Mouse (Mus musculus) adrenal gland, postnatal 25 days (tissue): ENCODE measurements at regions not wholly inside any gene's neighbourhood (a gene's known extent, or its start where the extent isn't known, plus 50 kb on each side); places are given as distances from the start of the nearest gene placed in this dataset.

ENCODE experiments used
- DNase-seq: peaks from one replicate; pipeline ENCODE4 v3.0.0; 2021; ENCODE audit warnings: mixed read lengths

DNA sequence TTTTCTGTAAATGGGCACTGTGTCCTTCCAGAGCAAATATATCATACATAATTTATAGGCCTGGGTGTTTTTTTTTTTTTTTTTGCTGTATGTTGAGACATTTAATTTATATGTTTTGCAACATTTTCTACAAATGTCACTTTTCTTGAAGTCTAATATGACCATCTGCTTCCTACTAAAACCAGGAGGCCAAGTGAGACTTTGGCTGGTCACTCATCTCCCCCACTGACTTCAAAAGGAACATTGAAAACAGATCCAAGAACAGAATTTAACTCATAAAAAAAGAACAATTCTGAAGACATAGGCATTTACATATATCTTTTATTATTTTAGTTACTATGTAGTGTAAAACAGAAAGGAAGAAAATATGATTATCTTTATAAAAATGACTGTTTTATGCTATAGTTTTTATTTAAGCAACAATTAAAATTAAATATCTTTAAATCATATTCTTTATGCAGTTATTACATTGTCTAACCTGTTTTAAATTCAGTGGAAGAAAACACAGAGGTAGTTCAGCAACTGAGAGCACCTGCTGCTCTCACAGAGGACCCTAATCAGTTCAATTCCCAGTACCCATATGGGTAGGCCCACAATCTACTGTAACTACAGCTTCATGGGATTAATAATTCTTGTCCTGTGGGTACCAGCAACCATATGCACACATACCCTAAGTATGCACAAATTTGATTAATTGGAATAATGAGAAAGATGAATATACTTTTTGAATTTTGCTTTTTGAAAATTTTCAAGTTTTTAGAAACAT lies 592.5 kb downstream of the Etv1 start:
- DNase-seq, result no peak

DNA sequence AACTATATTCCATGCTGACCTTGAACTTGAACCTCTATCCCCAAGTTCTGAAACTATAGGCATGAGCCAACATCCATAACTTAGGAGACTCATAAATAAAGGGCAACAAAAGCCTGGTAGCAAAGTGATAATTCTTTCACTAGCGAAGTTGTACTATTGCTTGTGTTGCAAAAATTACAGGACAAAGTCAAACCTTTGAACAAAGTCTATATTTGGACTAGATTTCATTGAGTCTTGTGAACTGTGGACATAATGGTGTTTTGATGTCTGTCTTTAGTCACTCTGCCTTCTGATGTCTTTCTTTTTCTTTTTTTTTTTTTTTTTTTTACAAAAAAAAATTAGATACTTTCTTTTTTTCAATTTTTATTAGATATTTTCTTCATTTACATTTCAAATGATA lies 594.5 kb downstream of the Etv1 start:
- DNase-seq, result no peak
